Mouse (Mus musculus) cerebellum, postnatal 14 days (tissue): ENCODE results near the gene Upk1a.

ENCODE experiments used
- DNase-seq, 2 experiments: peaks; one replicate each; pipeline ENCODE4 v3.0.0; 2021; ENCODE audit warnings: mixed read lengths in 2 of 2

Upk1a gene

GRCm38 (mm10) chr7:30567555-30567954, 45.1 kb downstream of the Upk1a start:
- no peak for DNase-seq

- DNase-seq = no peak
Measured at GRCm38 (mm10) chr7:30566033-30566432, 46.6 kb downstream of the Upk1a start.

- DNase-seq = no peak
Measured at GRCm38 (mm10) chr7:30564970-30565571, 47.6 kb downstream of the Upk1a start, which contains the start of gene Igflr1. TSS of gene Igflr1 (plus strand) at chr7:30565427.

GRCm38 (mm10) chr7:30563906-30564280, 48.8 kb downstream of the Upk1a start:
- DNase-seq = no peak

- peak; percentile 97 to 98 for DNase-seq
Measured at GRCm38 (mm10) chr7:30563117-30563905, 49.3 kb downstream of the Upk1a start, which contains the start of the genes U2af1l4, Gm49396 and Psenen. TSS of gene U2af1l4 (plus strand) at chr7:30563301. TSS of gene Gm49396 (plus strand) at chr7:30563344. TSS of gene Psenen (minus strand) at chr7:30563627.

- no peak for DNase-seq
Measured at GRCm38 (mm10) chr7:30562526-30563116, 50.0 kb downstream of the Upk1a start.

GRCm38 (mm10) chr7:30560296-30560695, 52.4 kb downstream of the Upk1a start:
- DNase-seq = no peak

GRCm38 (mm10) chr7:30559443-30559954, 53.1 kb downstream of the Upk1a start, which contains the start of gene Lin37:
TSS of gene Lin37 (minus strand) at chr7:30559838.
- peak; percentile 99 for DNase-seq

- no peak for DNase-seq
Measured at GRCm38 (mm10) chr7:30558656-30559442, 53.8 kb downstream of the Upk1a start.

GRCm38 (mm10) chr7:30557901-30558514, 54.6 kb downstream of the Upk1a start:
- DNase-seq = no peak

- DNase-seq = peak in 1 of 2 experiments; percentile 59
Measured at GRCm38 (mm10) chr7:30556894-30557536, 55.6 kb downstream of the Upk1a start.

GRCm38 (mm10) chr7:30553810-30554584, 58.6 kb downstream of the Upk1a start:
- DNase-seq = no peak
